Mouse (Mus musculus) embryo, embryonic 11.5 days (tissue): Measurements from ENCODE around the gene Ppat.
"Not testable (repeated sequence)": the region's sequence is repeated elsewhere in the genome, so short reads cannot be mapped to it uniquely, and the experiment has no call there.

Experiments
- DNase-seq: peaks from one replicate; pipeline ENCODE4 v3.0.0-alpha.2; 2012; ENCODE audit warnings: low read depth, low spot score

The Ppat gene

GRCm38 (mm10) chr5:76947758-76948157 lies 3.6 kb downstream of the Ppat start:
- DNase-seq = no peak

- no peak for DNase-seq
Measured at GRCm38 (mm10) chr5:76947142-76947541, 4.2 kb downstream of the Ppat start.

GRCm38 (mm10) chr5:76945678-76946033 lies 5.7 kb downstream of the Ppat start:
- DNase-seq = no peak

GRCm38 (mm10) chr5:76944965-76945677 lies 6.3 kb downstream of the Ppat start:
- DNase-seq = no peak

- DNase-seq = no peak
Measured at GRCm38 (mm10) chr5:76942505-76942904, 8.9 kb downstream of the Ppat start.

GRCm38 (mm10) chr5:76941975-76942374 lies 9.4 kb downstream of the Ppat start:
- no peak for DNase-seq

- DNase-seq = no peak
Measured at GRCm38 (mm10) chr5:76939717-76940116, 11.7 kb downstream of the Ppat start.

- no peak for DNase-seq
Measured at GRCm38 (mm10) chr5:76929180-76929877, 22.0 kb downstream of the Ppat start.

GRCm38 (mm10) chr5:76928124-76928832 lies 23.1 kb downstream of the Ppat start:
- DNase-seq = no peak

GRCm38 (mm10) chr5:76924296-76924695 lies 27.1 kb downstream of the Ppat start:
- no peak for DNase-seq

GRCm38 (mm10) chr5:76923428-76923827 lies 27.9 kb downstream of the Ppat start:
- no peak for DNase-seq

GRCm38 (mm10) chr5:76922833-76923232 lies 28.5 kb downstream of the Ppat start:
- no peak for DNase-seq

GRCm38 (mm10) chr5:76912522-76912921 lies 38.9 kb downstream of the Ppat start:
- not testable (repeated sequence) for DNase-seq

- no peak for DNase-seq
Measured at GRCm38 (mm10) chr5:76910807-76911206, 40.6 kb downstream of the Ppat start.

GRCm38 (mm10) chr5:76906155-76906499 lies 45.3 kb downstream of the Ppat start:
- DNase-seq = no peak

GRCm38 (mm10) chr5:76905405-76906154 lies 45.8 kb downstream of the Ppat start, which contains the start of gene Aasdh:
Gene Aasdh, minus strand, starts transcription at chr5:76905514.
- peak; percentile 97 for DNase-seq

- DNase-seq = no peak
Measured at GRCm38 (mm10) chr5:76904713-76905404, 46.5 kb downstream of the Ppat start.

GRCm38 (mm10) chr5:76902131-76902530 lies 49.2 kb downstream of the Ppat start:
- no peak for DNase-seq

GRCm38 (mm10) chr5:76893084-76893483 lies 58.3 kb downstream of the Ppat start:
- no peak for DNase-seq

- DNase-seq = no peak
Measured at GRCm38 (mm10) chr5:76892608-76893007, 58.8 kb downstream of the Ppat start.

GRCm38 (mm10) chr5:76887011-76887410 lies 64.4 kb downstream of the Ppat start:
- DNase-seq = no peak
